Mouse (Mus musculus) telencephalon, adult 2 months (tissue): ENCODE measurements around the gene Apol7a.
A peak's percentile ranks its signal among the peaks of the same experiment; 100 is the strongest.
"Not testable (repeated sequence)": the region's sequence is repeated elsewhere in the genome, so short reads cannot be mapped to it uniquely, and the experiment has no call there.

ENCODE experiments used
- DNase-seq: peaks from one replicate; pipeline ENCODE4 v3.0.0-alpha.2; 2011; ENCODE audit warnings: low read depth, low spot score

Gene Apol7a

GRCm38 (mm10) chr15:77399027-77399426, at the start of gene Apol7a:
Gene Apol7a, minus strand, starts transcription at chr15:77399110.
- DNase-seq = not testable (repeated sequence)

- not testable (repeated sequence) for DNase-seq
Measured at GRCm38 (mm10) chr15:77447392-77447791, 48.5 kb upstream of the Apol7a start, which contains the start of gene Apol7b. Gene Apol7b, minus strand, starts transcription at chr15:77447492.

- not testable (repeated sequence) for DNase-seq
Measured at GRCm38 (mm10) chr15:77445668-77446067, 46.8 kb upstream of the Apol7a start.

GRCm38 (mm10) chr15:77444746-77445145, 45.8 kb upstream of the Apol7a start:
- DNase-seq = peak; percentile 73

GRCm38 (mm10) chr15:77428690-77429448, 30.0 kb upstream of the Apol7a start:
- DNase-seq = not testable (repeated sequence)

GRCm38 (mm10) chr15:77422925-77423324, 24.0 kb upstream of the Apol7a start:
- DNase-seq = not testable (repeated sequence)

GRCm38 (mm10) chr15:77419657-77420056, 20.7 kb upstream of the Apol7a start:
- not testable (repeated sequence) for DNase-seq

GRCm38 (mm10) chr15:77416655-77417333, 17.9 kb upstream of the Apol7a start:
- DNase-seq = not testable (repeated sequence)

- not testable (repeated sequence) for DNase-seq
Measured at GRCm38 (mm10) chr15:77415653-77416052, 16.7 kb upstream of the Apol7a start.

GRCm38 (mm10) chr15:77412695-77413094, 13.8 kb upstream of the Apol7a start:
- not testable (repeated sequence) for DNase-seq

- DNase-seq = not testable (repeated sequence)
Measured at GRCm38 (mm10) chr15:77411035-77411434, 12.1 kb upstream of the Apol7a start, which contains the start of gene Apol9a. Gene Apol9a, minus strand, starts transcription at chr15:77411135.

GRCm38 (mm10) chr15:77406370-77406769, 7.5 kb upstream of the Apol7a start:
- DNase-seq = not testable (repeated sequence)

- DNase-seq = not testable (repeated sequence)
Measured at GRCm38 (mm10) chr15:77397450-77398132, 1.3 kb downstream of the Apol7a start.

- not testable (repeated sequence) for DNase-seq
Measured at GRCm38 (mm10) chr15:77393832-77394231, 5.1 kb downstream of the Apol7a start.

- DNase-seq = no peak
Measured at GRCm38 (mm10) chr15:77387462-77387861, 11.4 kb downstream of the Apol7a start.

- DNase-seq = no peak
Measured at GRCm38 (mm10) chr15:77384340-77385030, 14.4 kb downstream of the Apol7a start.

GRCm38 (mm10) chr15:77382880-77383279, 16.0 kb downstream of the Apol7a start:
- DNase-seq = no peak

- DNase-seq = no peak
Measured at GRCm38 (mm10) chr15:77382271-77382850, 16.5 kb downstream of the Apol7a start.

- no peak for DNase-seq
Measured at GRCm38 (mm10) chr15:77381481-77381880, 17.4 kb downstream of the Apol7a start.

GRCm38 (mm10) chr15:77379921-77380320, 19.0 kb downstream of the Apol7a start:
- DNase-seq = no peak

- DNase-seq = no peak
Measured at GRCm38 (mm10) chr15:77377419-77377818, 21.5 kb downstream of the Apol7a start.
